Mouse (Mus musculus) E14TG2a.4 (cell line): ENCODE results near the gene Flvcr1.

Experiments used
- CTCF ChIP-seq: conservative IDR thresholded peaks from 2 replicates; pipeline ENCODE4 v1.5.1; 2014; ENCODE audit warnings: low read length
- NANOG ChIP-seq: IDR thresholded peaks from 2 replicates; pipeline ENCODE4 v1.6.1; 2014; ENCODE audit warnings: borderline replicate concordance, low read length, mixed read lengths
- POU5F1 ChIP-seq: IDR thresholded peaks from 2 replicates; pipeline ENCODE4 v1.6.1; 2014; ENCODE audit warnings: low read length, borderline replicate concordance

- TF ChIP-seq CTCF (no peak), POU5F1 (no peak), NANOG (no peak)
These were observed 16.7 kb upstream of the Flvcr1 start for GRCm38 (mm10) chr1:191042688-191043087.
